ENCODE assay signal across 10 mouse cellular contexts in the genomic region with DNA sequence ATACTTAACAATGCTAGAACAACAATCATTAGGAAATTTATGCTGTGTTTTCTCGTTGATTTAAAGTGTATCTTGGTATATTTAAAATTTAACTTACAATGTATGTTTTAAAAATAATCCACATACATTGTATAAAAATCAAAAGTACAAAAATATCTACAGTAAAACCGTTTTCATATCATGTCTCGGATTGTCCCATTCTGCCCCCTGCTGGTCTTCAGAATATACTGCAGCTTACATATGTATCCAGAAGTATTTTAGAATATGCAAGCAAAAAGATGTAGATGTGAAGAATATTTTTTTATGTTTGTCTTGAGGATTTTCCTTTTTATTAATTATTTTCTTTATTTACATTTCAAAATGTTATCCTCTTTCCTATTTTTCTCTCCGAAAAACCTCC. TPM values are rescaled to one million over a fixed set of nuclear protein-coding genes. Genes with fewer than 3 reads are reported as not detected.
DNase-seq lines count a peak whose midpoint lies in the region; ATAC-seq and TF ChIP-seq lines count a peak whose summit lies in the region.
"Had no signal": no experiment of that assay in that cellular context is flagged by ENCODE, and none has a peak within 500 bp of the region (broad histone marks: within the 10 kb centered on the region; RNA-seq: fewer than 3 reads in every experiment).

No protein-coding gene starts in this region.

- no peaks in the 10 kb centered on the region for H3K4me1 ChIP-seq in heart, postnatal 0 days (ENCODE audit: control insufficient read depth, insufficient read depth)
- H3K4me1 ChIP-seq in heart, embryonic 11.5 days (ENCODE audit: control insufficient read depth, insufficient read depth, low read length) = no peaks in the 10 kb centered on the region
- H3K4me1 ChIP-seq in forebrain, embryonic 15.5 days = no peaks in the 10 kb centered on the region

- H3K4me3 ChIP-seq in heart, postnatal 0 days (ENCODE audit: low read depth, low read length) = no peak overlapping the region
- H3K4me3 ChIP-seq in heart, embryonic 11.5 days (ENCODE audit: low read depth, low read length) = no peak overlapping the region
- H3K4me3 ChIP-seq in forebrain, embryonic 15.5 days = no peak overlapping the region

- TF ChIP-seq EP300 in heart, postnatal 0 days (IDR thresholded peaks at IDR 0.05; ENCODE audit: low read depth) = no peak

- H3K9me3 ChIP-seq in heart, postnatal 0 days (replicated peaks; ENCODE audit: control insufficient read depth, low read length) = no peaks in the 10 kb centered on the region
- H3K9me3 ChIP-seq in heart, embryonic 11.5 days (replicated peaks; ENCODE audit: control insufficient read depth, low read length) = no peaks in the 10 kb centered on the region
- no peaks in the 10 kb centered on the region for H3K9me3 ChIP-seq in forebrain, embryonic 15.5 days

- no peak for ATAC-seq in heart, postnatal 0 days (ENCODE audit: insufficient read depth, low read depth)
- no peak for ATAC-seq in heart, embryonic 11.5 days (replicated peaks; ENCODE audit: insufficient number of reproducible peaks, low FRiP score, low TSS enrichment)
- ATAC-seq in common myeloid progenitor, adult 5-6 weeks (replicated peaks; ENCODE audit: low read depth, poor library complexity, severe bottlenecking) = peak; percentile 75
- no peak for ATAC-seq in forebrain, embryonic 15.5 days (replicated peaks)

- WGBS in heart, postnatal 0 days = 22% methylated on average over 4 of the region's 4 CpGs
- WGBS in heart, embryonic 11.5 days (ENCODE audit: insufficient replicate concordance) = 30% methylated on average over 4 of the region's 4 CpGs
- WGBS in forebrain, embryonic 15.5 days = 37% methylated on average over 4 of the region's 4 CpGs

- H3K27ac ChIP-seq in heart, postnatal 0 days (ENCODE audit: low read depth) = no peak overlapping the region
- H3K27ac ChIP-seq in heart, embryonic 11.5 days (ENCODE audit: low read depth, low read length) = no peak overlapping the region
- no peak overlapping the region for H3K27ac ChIP-seq in forebrain, embryonic 15.5 days (replicated peaks)

- H3K9ac ChIP-seq in heart, postnatal 0 days (replicated peaks; ENCODE audit: low read depth, low read length) = no peak overlapping the region
- H3K9ac ChIP-seq in heart, embryonic 11.5 days (ENCODE audit: low read depth, low read length) = no peak overlapping the region
- no peak overlapping the region for H3K9ac ChIP-seq in forebrain, embryonic 15.5 days (replicated peaks)

- H3K4me2 ChIP-seq in heart, postnatal 0 days (ENCODE audit: low read depth, low read length) = no peak overlapping the region
- H3K4me2 ChIP-seq in heart, embryonic 11.5 days = no peak overlapping the region
- H3K4me2 ChIP-seq in forebrain, embryonic 15.5 days (replicated peaks) = no peak overlapping the region

- TF ChIP-seq CTCF in heart, postnatal 0 days (IDR thresholded peaks at IDR 0.05; ENCODE audit: low read depth) = peak; percentile 58

- no peaks in the 10 kb centered on the region for H3K27me3 ChIP-seq in heart, postnatal 0 days (ENCODE audit: control insufficient read depth, insufficient read depth, low read length)
- no peaks in the 10 kb centered on the region for H3K27me3 ChIP-seq in heart, embryonic 11.5 days (ENCODE audit: control insufficient read depth, insufficient read depth, low read length)
- no peaks in the 10 kb centered on the region for H3K27me3 ChIP-seq in forebrain, embryonic 15.5 days

- H3K36me3 ChIP-seq in heart, postnatal 0 days (replicated peaks; ENCODE audit: control insufficient read depth, insufficient read depth, low read length) = no peaks in the 10 kb centered on the region
- H3K36me3 ChIP-seq in heart, embryonic 11.5 days (ENCODE audit: control insufficient read depth, insufficient read depth, low read length) = no peaks in the 10 kb centered on the region
- H3K36me3 ChIP-seq in forebrain, embryonic 15.5 days = no peaks in the 10 kb centered on the region

- DNase-seq in heart, postnatal 0 days (ENCODE audit: low spot score) = peak; percentile 31
- peak; percentile 31 to 35 for DNase-seq in right cerebral cortex, postnatal 10 days (ENCODE audit: low spot score in 2 of 2)
- DNase-seq in right cerebral cortex, postnatal 36 days (ENCODE audit: low spot score in 2 of 2) = no peak
- peak; percentile 79 for DNase-seq in naive thymus-derived CD4-positive, alpha-beta T cell, adult 2 months (ENCODE audit: low read depth)
- no peak for DNase-seq in gastrocnemius, adult 18-20 months (ENCODE audit: low spot score)

RNA-seq across cellular contexts. Expression of a gene that starts 24.4 kb away (rescaled TPM):
- 0.27 and 1.3 TPM in 2 replicates for total RNA-seq in heart, postnatal 0 days (2014; rRNA removed; ENCODE audit: low replicate concordance)
- polyA plus RNA-seq in heart, postnatal 0 days (2015; fragmentation: Nextera tagmentation; extraction: Ambion mirVana) = 0.89 and 1.0 TPM in 2 replicates
- polyA plus RNA-seq in heart, embryonic 11.5 days (2014; fragmentation: Nextera tagmentation; extraction: Ambion mirVana) = 0.56 and 0.76 TPM in 2 replicates
- total RNA-seq in common myeloid progenitor, adult 5-6 weeks (2017) = 1.6 and 4.3 TPM in 2 replicates
- under 1 TPM; 0.25 to 0.38 TPM for total RNA-seq in gastrocnemius, adult 18-20 months (2021)
- polyA plus RNA-seq in forebrain, embryonic 15.5 days (2015; fragmentation: Nextera tagmentation; extraction: Ambion mirVana) = 0.68 and 0.98 TPM in 2 replicates

RNA-seq across cellular contexts. Expression of a gene that starts 24.5 kb away (rescaled TPM):
- 43.6 and 48.2 TPM in 2 replicates for total RNA-seq in heart, postnatal 0 days (2014; rRNA removed; ENCODE audit: low replicate concordance)
- 8.6 and 9.5 TPM in 2 replicates for polyA plus RNA-seq in heart, postnatal 0 days (2015; fragmentation: Nextera tagmentation; extraction: Ambion mirVana)
- polyA plus RNA-seq in heart, embryonic 11.5 days (2014; fragmentation: Nextera tagmentation; extraction: Ambion mirVana) = 7.2 and 9.3 TPM in 2 replicates
- total RNA-seq in common myeloid progenitor, adult 5-6 weeks (2017) = 124 and 125 TPM in 2 replicates
- total RNA-seq in gastrocnemius, adult 18-20 months (2021) = 100 to 1,000 TPM; 131 to 144 TPM
- 15.6 and 15.9 TPM in 2 replicates for polyA plus RNA-seq in forebrain, embryonic 15.5 days (2015; fragmentation: Nextera tagmentation; extraction: Ambion mirVana)

RNA-seq across cellular contexts. Expression of a gene that starts 26.1 kb away (rescaled TPM):
- total RNA-seq in heart, postnatal 0 days (2014; rRNA removed; ENCODE audit: low replicate concordance) = not detected in 2 replicates
- polyA plus RNA-seq in heart, postnatal 0 days (2015; fragmentation: Nextera tagmentation; extraction: Ambion mirVana) = not detected in 2 replicates
- not detected in 2 replicates for polyA plus RNA-seq in heart, embryonic 11.5 days (2014; fragmentation: Nextera tagmentation; extraction: Ambion mirVana)
- not detected in 2 replicates for total RNA-seq in common myeloid progenitor, adult 5-6 weeks (2017)
- not detected for total RNA-seq in gastrocnemius, adult 18-20 months (2021)
- polyA plus RNA-seq in forebrain, embryonic 15.5 days (2015; fragmentation: Nextera tagmentation; extraction: Ambion mirVana) = not detected in 2 replicates
- total RNA-seq: adrenal gland, postnatal 36 days had no signal
- polyA plus RNA-seq: neural tube, embryonic 14.5 days had no signal

RNA-seq across cellular contexts. Expression of a gene that starts 36.7 kb away (rescaled TPM):
- not detected in 2 replicates for total RNA-seq in heart, postnatal 0 days (2014; rRNA removed; ENCODE audit: low replicate concordance)
- polyA plus RNA-seq in heart, postnatal 0 days (2015; fragmentation: Nextera tagmentation; extraction: Ambion mirVana) = not detected in 2 replicates
- polyA plus RNA-seq in heart, embryonic 11.5 days (2014; fragmentation: Nextera tagmentation; extraction: Ambion mirVana) = not detected in 2 replicates
- total RNA-seq in common myeloid progenitor, adult 5-6 weeks (2017) = not detected in 2 replicates
- total RNA-seq in gastrocnemius, adult 18-20 months (2021) = not detected
- polyA plus RNA-seq in forebrain, embryonic 15.5 days (2015; fragmentation: Nextera tagmentation; extraction: Ambion mirVana) = not detected in 2 replicates
- total RNA-seq: adrenal gland, postnatal 36 days had no signal
- polyA plus RNA-seq: neural tube, embryonic 14.5 days had no signal

RNA-seq across cellular contexts. Expression of a gene that starts 55.0 kb away (rescaled TPM):
- 1.2 TPM in 1 of 2 replicates, not detected in the other for total RNA-seq in heart, postnatal 0 days (2014; rRNA removed; ENCODE audit: low replicate concordance)
- 0.98 and 1.2 TPM in 2 replicates for polyA plus RNA-seq in heart, postnatal 0 days (2015; fragmentation: Nextera tagmentation; extraction: Ambion mirVana)
- polyA plus RNA-seq in heart, embryonic 11.5 days (2014; fragmentation: Nextera tagmentation; extraction: Ambion mirVana) = 0.48 and 0.54 TPM in 2 replicates
- total RNA-seq in common myeloid progenitor, adult 5-6 weeks (2017) = 2.2 and 4.0 TPM in 2 replicates
- total RNA-seq in gastrocnemius, adult 18-20 months (2021) = 1 to 10 TPM; 1.8 to 2.0 TPM
- 1.2 and 2.0 TPM in 2 replicates for polyA plus RNA-seq in forebrain, embryonic 15.5 days (2015; fragmentation: Nextera tagmentation; extraction: Ambion mirVana)

Comparison
In these comparisons a context has a peak if more than half of its experiments do, and no peak if none do; other contexts are left out.
1. DNase-seq: peak in heart, postnatal 0 days (single experiment), right cerebral cortex, postnatal 10 days (2 of 2) and naive thymus-derived CD4-positive, alpha-beta T cell, adult 2 months (single experiment); none in right cerebral cortex, postnatal 36 days (0 of 2) and gastrocnemius, adult 18-20 months (single experiment).